Mouse (Mus musculus) heart, adult 2 months (tissue): ENCODE results near the gene Slf2.

Experiments
- CTCF ChIP-seq: fragments of 200-600 bp; IDR thresholded peaks from 2 replicates; pipeline ENCODE4 v1.8.1; 2022; ENCODE audit warnings: antibody characterized with exemption, mild to moderate bottlenecking, moderate library complexity
- EP300 ChIP-seq: fragments of 200-500 bp; IDR thresholded peaks from 2 replicates; pipeline ENCODE4 v1.6.1; 2011; ENCODE audit warnings: low read depth, low read length, control low read depth; ENCODE audit not compliant: insufficient read depth

- TF ChIP-seq CTCF, result no peak
- no peak for TF ChIP-seq EP300
These were observed 76.1 kb downstream of the Slf2 start for GRCm38 (mm10) chr19:45007021-45007420.
